Mouse (Mus musculus) liver, embryonic 11.5 days (tissue): ENCODE results near the gene Gzmm. TPM values are rescaled to one million over a fixed set of nuclear protein-coding genes. Genes with fewer than 3 reads are reported as not detected.
A peak's percentile ranks its signal among the peaks of the same experiment; 100 is the strongest.

Source experiments
- ATAC-seq: fragments of 200-750 bp; cut with Nextera tagmentation; replicated peaks from 2 replicates; pipeline ENCODE4 v1.8.0; 2017; ENCODE audit warnings: moderate number of reproducible peaks, mild to moderate bottlenecking, moderate TSS enrichment, moderate library complexity; ENCODE audit not compliant: low FRiP score
- DNase-seq: peaks from one replicate; pipeline ENCODE4 v3.0.0-alpha.2; 2017; ENCODE audit warnings: low spot score
- H3K27ac ChIP-seq: fragments of 300-500 bp; sonication (generic); 2 replicates; pipeline ENCODE4 v1.5.1; 2014; ENCODE audit warnings: mild to moderate bottlenecking, low read depth, low read length, control low read depth
- H3K27me3 ChIP-seq: fragments of 300-500 bp; sonication (generic); replicated peaks from 2 replicates; pipeline ENCODE4 v1.6.1; 2014; ENCODE audit warnings: low read length, mixed read lengths; ENCODE audit not compliant: control insufficient read depth, insufficient read depth
- H3K36me3 ChIP-seq: fragments of 300-500 bp; sonication (generic); 2 replicates; pipeline ENCODE4 v1.6.1; 2014; ENCODE audit warnings: mild to moderate bottlenecking, low read length, moderate library complexity, mixed read lengths; ENCODE audit not compliant: control insufficient read depth, insufficient read depth
- H3K4me1 ChIP-seq: fragments of 300-500 bp; sonication (generic); replicated peaks from 2 replicates; pipeline ENCODE4 v1.6.1; 2014; ENCODE audit warnings: low read length, mixed read lengths; ENCODE audit not compliant: control insufficient read depth, insufficient read depth
- H3K4me2 ChIP-seq: fragments of 300-500 bp; sonication (generic); 2 replicates; pipeline ENCODE4 v1.6.1; 2014; ENCODE audit warnings: mild to moderate bottlenecking, control low read depth, moderate library complexity
- H3K4me3 ChIP-seq: fragments of 300-500 bp; sonication (generic); 2 replicates; pipeline ENCODE4 v1.5.1; 2014; ENCODE audit warnings: low read depth, low read length, control low read depth
- H3K9ac ChIP-seq: fragments of 300-500 bp; sonication (generic); 2 replicates; pipeline ENCODE4 v1.6.1; 2014; ENCODE audit warnings: low read depth, low read length, control low read depth
- H3K9me3 ChIP-seq: fragments of 300-500 bp; sonication (generic); 2 replicates; pipeline ENCODE4 v1.6.1; 2016; ENCODE audit warnings: low read length, inconsistent platforms, mixed read lengths; ENCODE audit not compliant: control insufficient read depth
- WGBS: fragments of 180-500 bp; shearing (Covaris S2); extraction: QIAGEN DNeasy Blood & Tissue Kit; methylation state at CpG from one replicate; pipeline ENCODE4 v1.1.7; 2014; 5-methylcytosine and 5-hydroxymethylcytosine counted together
- polyA plus RNA-seq: library from polyadenylated mRNA; unstranded; fragments of >200 nt; fragmentation: Nextera tagmentation; extraction: Ambion mirVana; gene quantifications from 2 replicates; pipeline ENCODE4 v1.2.1, GENCODE M21; 2014

Gene Gzmm
- polyA plus RNA-seq, 1 experiment from 2014 or later = 0.16 TPM

- no peaks in the 10 kb centered on the region for H3K9me3 ChIP-seq
- H3K36me3 ChIP-seq = no peaks in the 10 kb centered on the region
- no peak overlapping the region for H3K4me3 ChIP-seq
- peaks cover 2% of the 10 kb centered on the region for H3K4me1 ChIP-seq
- DNase-seq (no peak), ATAC-seq (no peak)
- H3K27ac ChIP-seq = no peak overlapping the region
- no peak overlapping the region for H3K9ac ChIP-seq
- H3K4me2 ChIP-seq = no peak overlapping the region
- 83% methylated on average over 8 of the region's 8 CpGs for WGBS
- no peaks in the 10 kb centered on the region for H3K27me3 ChIP-seq
Observed at GRCm38 (mm10) chr10:79665051-79665450, 23.8 kb upstream of the Gzmm start.

- no peak for ATAC-seq
- H3K27me3 ChIP-seq = no peaks in the 10 kb centered on the region
- no peaks in the 10 kb centered on the region for H3K36me3 ChIP-seq
- H3K9ac ChIP-seq = no peak overlapping the region
- H3K4me2 ChIP-seq = no peak overlapping the region
- peaks cover 13% of the 10 kb centered on the region for H3K4me1 ChIP-seq
- H3K27ac ChIP-seq = no peak overlapping the region
- no peaks in the 10 kb centered on the region for H3K9me3 ChIP-seq
- DNase-seq = no peak
- H3K4me3 ChIP-seq = no peak overlapping the region
- 56% methylated on average over 9 of the region's 9 CpGs for WGBS
Observed at GRCm38 (mm10) chr10:79666493-79666892, 22.3 kb upstream of the Gzmm start.

- Histone ChIP-seq H3K4me3 (no peak overlapping the region), H3K9ac (no peak overlapping the region), H3K36me3 (no peaks in the 10 kb centered on the region), H3K27ac (no peak overlapping the region), H3K9me3 (no peaks in the 10 kb centered on the region), H3K4me1 (peaks cover 13% of the 10 kb centered on the region), H3K4me2 (no peak overlapping the region), H3K27me3 (no peaks in the 10 kb centered on the region)
- ATAC-seq (no peak), DNase-seq (no peak)
- WGBS = 76% methylated on average over 5 of the region's 5 CpGs
Observed at GRCm38 (mm10) chr10:79668076-79668475, 20.7 kb upstream of the Gzmm start.

GRCm38 (mm10) chr10:79668771-79669575, 19.8 kb upstream of the Gzmm start, which contains the start of gene Tpgs1:
Tpgs1 (plus strand) TSS chr10:79669369.
- Histone ChIP-seq H3K36me3 (0 out of 2 replicates have a peak, but pooled peaks cover 2% of the 10 kb centered on the region), H3K27me3 (no peaks in the 10 kb centered on the region), H3K4me3 (peak within 1 kb of the TSS; percentile 99), H3K4me2 (peak within 1 kb of the TSS; percentile 91), H3K27ac (peak within 1 kb of the TSS; percentile 88), H3K9me3 (no peaks in the 10 kb centered on the region), H3K4me1 (peaks cover 13% of the 10 kb centered on the region), H3K9ac (peak within 1 kb of the TSS; percentile 86)
- peak; percentile 74 for ATAC-seq
- under 1% methylated on average over 45 of the region's 45 CpGs for WGBS
- DNase-seq = peak; percentile 94

- peaks cover 10% of the 10 kb centered on the region for H3K4me1 ChIP-seq
- WGBS = under 1% methylated on average over 47 of the region's 47 CpGs
- peak overlapping the region; percentile 91 for H3K4me2 ChIP-seq
- H3K9ac ChIP-seq = peak overlapping the region; percentile 86
- H3K27ac ChIP-seq = peak overlapping the region; percentile 88
- peak; percentile 58 for ATAC-seq
- 0 out of 2 replicates have a peak, but pooled peaks cover 2% of the 10 kb centered on the region for H3K36me3 ChIP-seq
- no peaks in the 10 kb centered on the region for H3K9me3 ChIP-seq
- peak overlapping the region; percentile 99 for H3K4me3 ChIP-seq
- no peaks in the 10 kb centered on the region for H3K27me3 ChIP-seq
- DNase-seq = peak; percentile 88
Observed at GRCm38 (mm10) chr10:79669576-79670057, 19.2 kb upstream of the Gzmm start.

- DNase-seq = no peak
- peak overlapping the region; percentile 99 for H3K4me3 ChIP-seq
- ATAC-seq = peak; percentile 19; the same call in 1 of the 2 replicates
- H3K9me3 ChIP-seq = no peaks in the 10 kb centered on the region
- H3K9ac ChIP-seq = peak overlapping the region; percentile 86
- no peaks in the 10 kb centered on the region for H3K27me3 ChIP-seq
- peak overlapping the region; percentile 91 for H3K4me2 ChIP-seq
- 0 out of 2 replicates have a peak, but pooled peaks cover 2% of the 10 kb centered on the region for H3K36me3 ChIP-seq
- 34% methylated on average over 15 of the region's 15 CpGs for WGBS
- peaks cover 10% of the 10 kb centered on the region for H3K4me1 ChIP-seq
- 0 out of 2 replicates have a peak overlapping the region, but pooled peaks have one; percentile 88 for H3K27ac ChIP-seq
Observed at GRCm38 (mm10) chr10:79670071-79670888, 18.5 kb upstream of the Gzmm start.

GRCm38 (mm10) chr10:79671396-79672087, 17.3 kb upstream of the Gzmm start:
- H3K9me3 ChIP-seq = no peaks in the 10 kb centered on the region
- H3K4me3 ChIP-seq = no peak overlapping the region
- DNase-seq = no peak
- ATAC-seq = no peak
- WGBS = 67% methylated on average over 6 of the region's 6 CpGs
- H3K27ac ChIP-seq = no peak overlapping the region
- H3K27me3 ChIP-seq = no peaks in the 10 kb centered on the region
- H3K4me2 ChIP-seq = 0 out of 2 replicates have a peak overlapping the region, but pooled peaks have one; percentile 17
- H3K36me3 ChIP-seq = peaks cover 2% of the 10 kb centered on the region; the same call in 1 of the 2 replicates
- H3K4me1 ChIP-seq = peaks cover 10% of the 10 kb centered on the region
- H3K9ac ChIP-seq = no peak overlapping the region

- no peak for ATAC-seq
- Histone ChIP-seq H3K36me3 (peaks cover 2% of the 10 kb centered on the region; the same call in 1 of the 2 replicates), H3K27ac (no peak overlapping the region), H3K9ac (no peak overlapping the region), H3K4me2 (no peak overlapping the region), H3K27me3 (no peaks in the 10 kb centered on the region), H3K4me3 (no peak overlapping the region), H3K9me3 (no peaks in the 10 kb centered on the region), H3K4me1 (peaks cover 10% of the 10 kb centered on the region)
- no peak for DNase-seq
- 65% methylated on average over 3 of the region's 3 CpGs for WGBS
Observed at GRCm38 (mm10) chr10:79672088-79672455, 16.7 kb upstream of the Gzmm start.
